Mouse (Mus musculus): ENCODE measurements around the gene Rapgef4.

GRCm38 (mm10) chr2:72221283-72221682, 240.2 kb downstream of the Rapgef4 start:
- TF ChIP-seq CTCF (IDR thresholded peaks at IDR 0.05; ENCODE audit: extremely low read depth, insufficient read depth, low read length) (no peak), POLR2A (IDR thresholded peaks at IDR 0.05; ENCODE audit: extremely low read depth, insufficient read depth, low read length) (no peak)
